8 mouse cellular contexts compared by ENCODE assay signal in genomic region chr14:49348897-49349250, GRCm38 (mm10).
DNase-seq lines count a peak whose midpoint lies in the region; ATAC-seq lines count a peak whose summit lies in the region.

No protein-coding gene starts in this region.

- intact Hi-C loops in heart, postnatal 36 days (cut with DNase I) = loop anchor here (2.0 kb wide), 1 partner anchor 106 kb away; no protein-coding TSS in a partner anchor

- ATAC-seq in monocyte, adult 5-6 weeks (replicated peaks; ENCODE audit: insufficient number of reproducible peaks, low FRiP score, low TSS enrichment, poor library complexity, severe bottlenecking) = no peak

- DNase-seq in heart, postnatal 36 days = peak; percentile 5 to 18
- DNase-seq in heart, adult 11 months = no peak
- peak; percentile 47 for DNase-seq in 416B (ENCODE audit: low read depth)
- DNase-seq in ZHBTc4 (ENCODE audit: low read depth, low spot score) = peak; percentile 84
- peak; percentile 63 to 66 for DNase-seq in cerebellum, postnatal 36 days
- DNase-seq in kidney, postnatal 14 days = peak; percentile 65
- DNase-seq in naive thymus-derived CD4-positive, alpha-beta T cell, adult 2 months (ENCODE audit: low read depth) = peak; percentile 3
